In the genomic region with DNA sequence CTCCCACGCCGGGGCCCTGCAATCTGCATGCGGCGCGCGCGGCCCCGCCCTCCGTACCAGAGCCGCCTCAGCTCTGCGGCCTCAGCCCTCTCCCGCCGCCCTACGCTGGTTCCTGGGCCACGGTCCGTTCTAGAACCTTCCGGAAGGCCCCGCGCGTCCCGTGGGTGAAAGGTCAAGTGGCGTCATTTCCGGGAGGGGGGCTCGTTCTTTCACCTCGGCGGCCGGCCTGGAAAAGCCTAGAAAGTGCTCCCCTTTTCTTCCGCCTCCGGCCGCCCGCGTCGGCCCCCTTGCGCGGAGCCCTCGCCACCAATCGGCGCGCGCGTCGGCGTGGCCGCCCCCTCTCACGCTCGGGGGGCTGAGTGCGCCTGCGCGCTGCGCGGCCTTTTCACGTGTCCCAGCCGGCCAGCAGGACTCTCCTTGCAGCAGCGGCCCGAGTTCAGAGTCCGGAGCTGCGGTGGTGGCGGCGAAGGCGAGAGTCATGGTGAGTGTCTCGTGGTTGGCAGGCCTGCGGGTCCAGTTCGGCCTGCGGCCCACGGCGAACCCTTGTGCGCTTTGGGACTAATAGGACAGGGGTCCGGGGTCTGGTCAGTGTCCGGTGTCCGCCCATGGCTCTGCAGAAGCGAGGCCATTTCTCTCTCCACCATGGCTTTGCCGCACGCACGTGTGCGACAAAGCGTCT, we compare ENCODE assay signal across 8 mouse cellular contexts. TPM values are rescaled to one million over a fixed set of nuclear protein-coding genes. Genes with fewer than 3 reads are reported as not detected.
DNase-seq lines count a peak whose midpoint lies in the region; ATAC-seq lines count a peak whose summit lies in the region.

A gene (plus strand): TSS at position 201 of the 679 bp plus-strand sequence.
A gene (minus strand): TSS at position 312 of the 679 bp plus-strand sequence.

- ATAC-seq in hindbrain, embryonic 12.5 days (ENCODE audit: low FRiP score): peak; percentile 95

- DNase-seq in Muller cell, postnatal 12 days (ENCODE audit: inconsistent ontology term): peak; percentile 100
- DNase-seq in cerebellum, adult 9-11 months: peak; percentile 99
- peak; percentile 97 to 99 for DNase-seq in frontal cortex, postnatal 10 days (ENCODE audit: low spot score in 2 of 2)
- DNase-seq in layer of hippocampus, postnatal 14 days (ENCODE audit: low spot score in 2 of 2): peak; percentile 97 to 99
- peak; percentile 99 for DNase-seq in lung, postnatal 14 days
- peak; percentile 97 for DNase-seq in retina, adult 2 months (ENCODE audit: low read depth, low spot score)
- peak; percentile 98 to 99 for DNase-seq in thymus, postnatal 36 days

- H3K27ac ChIP-seq in hindbrain, embryonic 12.5 days: peak within 1 kb of the TSS; percentile 96

- peaks cover 32% of the 10 kb centered on the region for H3K4me1 ChIP-seq in hindbrain, embryonic 12.5 days

- WGBS in hindbrain, embryonic 12.5 days: under 1% methylated on average over 64 of the region's 76 CpGs

- H3K9ac ChIP-seq in hindbrain, embryonic 12.5 days: peak within 1 kb of the TSS; percentile 94

- H3K4me3 ChIP-seq in hindbrain, embryonic 12.5 days: peak within 1 kb of the TSS; percentile 95

- peaks cover 25% of the 10 kb centered on the region for H3K36me3 ChIP-seq in hindbrain, embryonic 12.5 days

- peak within 1 kb of the TSS; percentile 91 for H3K4me2 ChIP-seq in hindbrain, embryonic 12.5 days (replicated peaks)

- H3K27me3 ChIP-seq in hindbrain, embryonic 12.5 days: no peaks in the 10 kb centered on the region

- H3K9me3 ChIP-seq in hindbrain, embryonic 12.5 days (replicated peaks): no peaks in the 10 kb centered on the region

RNA-seq across cellular contexts. Expression of the first gene that starts in this region (rescaled TPM):
- polyA plus RNA-seq in hindbrain, embryonic 12.5 days (2016; fragmentation: Nextera tagmentation; extraction: Ambion mirVana): 303 and 338 TPM in 2 replicates
- 10 to 100 TPM; 95.2 to 98.3 TPM for total RNA-seq in layer of hippocampus, postnatal 14 days (2021)

RNA-seq across cellular contexts. Expression of the second gene that starts in this region (rescaled TPM):
- polyA plus RNA-seq in hindbrain, embryonic 12.5 days (2016; fragmentation: Nextera tagmentation; extraction: Ambion mirVana): 304 and 325 TPM in 2 replicates
- total RNA-seq in layer of hippocampus, postnatal 14 days (2021): 100 to 1,000 TPM; 173 to 192 TPM

Comparison
In these comparisons a context has a peak if more than half of its experiments do, and no peak if none do; other contexts are left out.
1. Peak in every context shown above with its lines: DNase-seq, ATAC-seq, H3K4me3 ChIP-seq and H3K27ac ChIP-seq.